Mouse (Mus musculus): ENCODE data around the gene Cherp.

Cherp gene

DNA sequence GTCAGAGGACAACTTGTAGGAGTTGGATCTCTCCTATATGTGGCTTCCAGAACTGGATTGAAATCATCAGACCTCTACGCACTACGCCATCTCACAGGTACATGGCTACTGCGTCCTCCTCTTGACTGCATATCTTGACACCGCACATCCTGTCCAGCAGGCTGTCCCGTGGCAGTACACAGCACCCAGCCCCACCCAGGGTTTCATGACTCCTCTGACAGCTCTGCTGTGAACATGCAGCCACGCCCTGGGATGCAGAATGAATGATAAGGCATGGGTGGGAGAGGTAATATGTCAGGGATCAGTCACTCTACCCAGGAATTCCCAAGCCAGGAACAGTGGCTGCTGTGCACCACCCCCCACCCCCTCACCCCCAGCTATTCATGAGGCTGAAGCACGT, 61.2 kb downstream of the Cherp start:
- no peak for DNase-seq (ENCODE audit: low spot score)

Data from ovary, adult 18-20 months (tissue).